Mouse (Mus musculus): ENCODE measurements around the gene Pts. TPM values are rescaled to one million over a fixed set of nuclear protein-coding genes. Genes with fewer than 3 reads are reported as not detected.

The Pts gene
- total RNA-seq (2014; fragmentation: Nextera tagmentation): 107 and 145 TPM in 2 replicates
- 77.5 and 108 TPM in 2 replicates for total RNA-seq (2017)

- peak; percentile 73 for ATAC-seq (replicated peaks; ENCODE audit: poor library complexity, severe bottlenecking)
Measured at GRCm38 (mm10) chr9:50528293-50528892, at the start of gene Pts. Gene Pts (minus strand): TSS chr9:50528724.

- no peak for ATAC-seq (replicated peaks; ENCODE audit: poor library complexity, severe bottlenecking)
Measured at GRCm38 (mm10) chr9:50569599-50570525, 41.3 kb upstream of the Pts start.

- no peak for ATAC-seq (replicated peaks; ENCODE audit: poor library complexity, severe bottlenecking)
Measured at GRCm38 (mm10) chr9:50567881-50568280, 39.4 kb upstream of the Pts start.

- peak; percentile 95 for ATAC-seq (replicated peaks; ENCODE audit: poor library complexity, severe bottlenecking)
Measured at GRCm38 (mm10) chr9:50567372-50567771, 38.8 kb upstream of the Pts start.

- ATAC-seq (replicated peaks; ENCODE audit: poor library complexity, severe bottlenecking): no peak
Measured at GRCm38 (mm10) chr9:50565940-50566339, 37.4 kb upstream of the Pts start.

GRCm38 (mm10) chr9:50565173-50565572 is 36.6 kb upstream of the Pts start:
- peak; percentile 62 for ATAC-seq (replicated peaks; ENCODE audit: poor library complexity, severe bottlenecking)

- ATAC-seq (replicated peaks; ENCODE audit: poor library complexity, severe bottlenecking): no peak
Measured at GRCm38 (mm10) chr9:50561918-50562360, 33.4 kb upstream of the Pts start.

GRCm38 (mm10) chr9:50561145-50561917 is 32.8 kb upstream of the Pts start, which contains the start of gene Tex12:
Gene Tex12 (minus strand): TSS chr9:50561325.
- ATAC-seq (replicated peaks; ENCODE audit: poor library complexity, severe bottlenecking): no peak

- no peak for ATAC-seq (replicated peaks; ENCODE audit: poor library complexity, severe bottlenecking)
Measured at GRCm38 (mm10) chr9:50555094-50555446, 26.5 kb upstream of the Pts start, which contains the start of gene Bco2. Gene Bco2 (minus strand): TSS chr9:50555181.

- peak; percentile 94 for ATAC-seq (replicated peaks; ENCODE audit: poor library complexity, severe bottlenecking)
Measured at GRCm38 (mm10) chr9:50554241-50555093, 25.9 kb upstream of the Pts start, which contains the start of gene Il18. Gene Il18 (plus strand): TSS chr9:50554827.

GRCm38 (mm10) chr9:50553547-50553946 is 25.0 kb upstream of the Pts start:
- peak; percentile 60 for ATAC-seq (replicated peaks; ENCODE audit: poor library complexity, severe bottlenecking)

- peak; percentile 51 for ATAC-seq (replicated peaks; ENCODE audit: poor library complexity, severe bottlenecking)
Measured at GRCm38 (mm10) chr9:50552206-50552605, 23.7 kb upstream of the Pts start.

GRCm38 (mm10) chr9:50548936-50549335 is 20.4 kb upstream of the Pts start:
- no peak for ATAC-seq (replicated peaks; ENCODE audit: poor library complexity, severe bottlenecking)

- peak; percentile 80 for ATAC-seq (replicated peaks; ENCODE audit: poor library complexity, severe bottlenecking)
Measured at GRCm38 (mm10) chr9:50547859-50548478, 19.4 kb upstream of the Pts start.

- no peak for ATAC-seq (replicated peaks; ENCODE audit: poor library complexity, severe bottlenecking)
Measured at GRCm38 (mm10) chr9:50542401-50542800, 13.9 kb upstream of the Pts start.

GRCm38 (mm10) chr9:50540170-50540569 is 11.6 kb upstream of the Pts start:
- peak; percentile 82 for ATAC-seq (replicated peaks; ENCODE audit: poor library complexity, severe bottlenecking)

- ATAC-seq (replicated peaks; ENCODE audit: poor library complexity, severe bottlenecking): 0 out of 2 replicates have a peak, but pooled peaks have one; percentile 23
Measured at GRCm38 (mm10) chr9:50537295-50537694, 8.8 kb upstream of the Pts start.

GRCm38 (mm10) chr9:50536603-50537135 is 8.1 kb upstream of the Pts start:
- ATAC-seq (replicated peaks; ENCODE audit: poor library complexity, severe bottlenecking): no peak

- peak; percentile 36 for ATAC-seq (replicated peaks; ENCODE audit: poor library complexity, severe bottlenecking)
Measured at GRCm38 (mm10) chr9:50535930-50536329, 7.4 kb upstream of the Pts start.
